Mouse (Mus musculus): Measurements from ENCODE around the gene Smarcc2. TPM values are rescaled to one million over a fixed set of nuclear protein-coding genes. Genes with fewer than 3 reads are reported as not detected.

Gene Smarcc2
- polyA plus RNA-seq, 1 experiment from 2014 or later, result 76.4 TPM

- peaks cover 16% of the 10 kb centered on the region for H3K36me3 ChIP-seq (ENCODE audit: control insufficient read depth, insufficient read depth, low read length)
- peak overlapping the region; percentile 77 for H3K4me3 ChIP-seq (ENCODE audit: low read length)
- no peaks in the 10 kb centered on the region for H3K27me3 ChIP-seq (ENCODE audit: control insufficient read depth, insufficient read depth, low read depth, low read length)
- 46% methylated on average over 11 of the region's 11 CpGs for WGBS
- peak overlapping the region; percentile 78 for H3K4me2 ChIP-seq (ENCODE audit: low read depth, low read length)
- peak overlapping the region; percentile 99 for H3K27ac ChIP-seq (ENCODE audit: low read length)
- H3K9me3 ChIP-seq (ENCODE audit: control insufficient read depth, low read length), result no peaks in the 10 kb centered on the region
- peaks cover 29% of the 10 kb centered on the region for H3K4me1 ChIP-seq (replicated peaks; ENCODE audit: control insufficient read depth, insufficient read depth, low read length)
- peak overlapping the region; percentile 83 for H3K9ac ChIP-seq (ENCODE audit: low read length)
- ATAC-seq (ENCODE audit: low read depth), result no peak
Measured at GRCm38 (mm10) chr10:128494667-128495245, 35.7 kb downstream of the Smarcc2 start.

GRCm38 (mm10) chr10:128495270-128495669 is 36.2 kb downstream of the Smarcc2 start:
- Histone ChIP-seq H3K4me3 (ENCODE audit: low read length) (no peak overlapping the region), H3K27ac (ENCODE audit: low read length) (no peak overlapping the region), H3K36me3 (ENCODE audit: control insufficient read depth, insufficient read depth, low read length) (peaks cover 11% of the 10 kb centered on the region), H3K9me3 (ENCODE audit: control insufficient read depth, low read length) (no peaks in the 10 kb centered on the region), H3K4me1 (replicated peaks; ENCODE audit: control insufficient read depth, insufficient read depth, low read length) (peaks cover 29% of the 10 kb centered on the region), H3K27me3 (ENCODE audit: control insufficient read depth, insufficient read depth, low read depth, low read length) (no peaks in the 10 kb centered on the region), H3K4me2 (ENCODE audit: low read depth, low read length) (peak overlapping the region; percentile 78), H3K9ac (ENCODE audit: low read length) (no peak overlapping the region; the same call in 1 of the 2 replicates)
- WGBS, result 75% methylated on average over 2 of the region's 2 CpGs
- ATAC-seq (ENCODE audit: low read depth), result no peak

- WGBS, result 75% methylated on average over 4 of the region's 4 CpGs
Measured at GRCm38 (mm10) chr10:128495903-128496302, 36.9 kb downstream of the Smarcc2 start.

GRCm38 (mm10) chr10:128496509-128497077 is 37.5 kb downstream of the Smarcc2 start:
- Histone ChIP-seq H3K4me2 (ENCODE audit: low read depth, low read length) (no peak overlapping the region), H3K4me1 (replicated peaks; ENCODE audit: control insufficient read depth, insufficient read depth, low read length) (peaks cover 18% of the 10 kb centered on the region), H3K27ac (ENCODE audit: low read length) (no peak overlapping the region), H3K9ac (ENCODE audit: low read length) (no peak overlapping the region), H3K36me3 (ENCODE audit: control insufficient read depth, insufficient read depth, low read length) (peaks cover 5% of the 10 kb centered on the region), H3K4me3 (ENCODE audit: low read length) (no peak overlapping the region), H3K27me3 (ENCODE audit: control insufficient read depth, insufficient read depth, low read depth, low read length) (no peaks in the 10 kb centered on the region), H3K9me3 (ENCODE audit: control insufficient read depth, low read length) (no peaks in the 10 kb centered on the region)
- no peak for ATAC-seq (ENCODE audit: low read depth)
- 27% methylated on average over 6 of the region's 6 CpGs for WGBS

More at GRCm38 (mm10) chr10:128495903-128496302, 36.9 kb downstream of the Smarcc2 start:
- no peak overlapping the region for H3K9ac ChIP-seq (ENCODE audit: low read length)
- H3K27me3 ChIP-seq (ENCODE audit: control insufficient read depth, insufficient read depth, low read depth, low read length), result no peaks in the 10 kb centered on the region
- H3K27ac ChIP-seq (ENCODE audit: low read length), result no peak overlapping the region
- H3K4me1 ChIP-seq (replicated peaks; ENCODE audit: control insufficient read depth, insufficient read depth, low read length), result peaks cover 25% of the 10 kb centered on the region
- H3K9me3 ChIP-seq (ENCODE audit: control insufficient read depth, low read length), result no peaks in the 10 kb centered on the region
- H3K36me3 ChIP-seq (ENCODE audit: control insufficient read depth, insufficient read depth, low read length), result peaks cover 9% of the 10 kb centered on the region
- no peak for ATAC-seq (ENCODE audit: low read depth)
- no peak overlapping the region for H3K4me2 ChIP-seq (ENCODE audit: low read depth, low read length)
- H3K4me3 ChIP-seq (ENCODE audit: low read length), result no peak overlapping the region

- Histone ChIP-seq H3K4me1 (replicated peaks; ENCODE audit: control insufficient read depth, insufficient read depth, low read length) (peaks cover 12% of the 10 kb centered on the region), H3K9ac (ENCODE audit: low read length) (no peak overlapping the region), H3K4me3 (ENCODE audit: low read length) (no peak overlapping the region), H3K36me3 (ENCODE audit: control insufficient read depth, insufficient read depth, low read length) (no peaks in the 10 kb centered on the region; the same call in 1 of the 2 replicates), H3K9me3 (ENCODE audit: control insufficient read depth, low read length) (no peaks in the 10 kb centered on the region), H3K4me2 (ENCODE audit: low read depth, low read length) (no peak overlapping the region), H3K27ac (ENCODE audit: low read length) (no peak overlapping the region), H3K27me3 (ENCODE audit: control insufficient read depth, insufficient read depth, low read depth, low read length) (no peaks in the 10 kb centered on the region)
- no peak for ATAC-seq (ENCODE audit: low read depth)
- WGBS, result 36% methylated on average over 6 of the region's 6 CpGs
Measured at GRCm38 (mm10) chr10:128497134-128497737, 38.2 kb downstream of the Smarcc2 start.

GRCm38 (mm10) chr10:128498590-128498989 is 39.5 kb downstream of the Smarcc2 start, which contains the start of gene Myl6b:
Gene Myl6b (minus strand): TSS chr10:128498685.
- Histone ChIP-seq H3K4me2 (ENCODE audit: low read depth, low read length) (peak within 1 kb of the TSS; percentile 68), H3K27ac (ENCODE audit: low read length) (peak within 1 kb of the TSS; percentile 96), H3K4me1 (replicated peaks; ENCODE audit: control insufficient read depth, insufficient read depth, low read length) (peaks cover 9% of the 10 kb centered on the region), H3K27me3 (ENCODE audit: control insufficient read depth, insufficient read depth, low read depth, low read length) (no peaks in the 10 kb centered on the region), H3K36me3 (ENCODE audit: control insufficient read depth, insufficient read depth, low read length) (no peaks in the 10 kb centered on the region; the same call in 1 of the 2 replicates), H3K4me3 (ENCODE audit: low read length) (peak within 1 kb of the TSS; percentile 60), H3K9me3 (ENCODE audit: control insufficient read depth, low read length) (no peaks in the 10 kb centered on the region), H3K9ac (ENCODE audit: low read length) (peak within 1 kb of the TSS; percentile 70)
- WGBS, result 1% methylated on average over 27 of the region's 27 CpGs
- peak; percentile 92 for ATAC-seq (ENCODE audit: low read depth)

GRCm38 (mm10) chr10:128499116-128499671 is 40.1 kb downstream of the Smarcc2 start:
- peak overlapping the region; percentile 70 for H3K9ac ChIP-seq (ENCODE audit: low read length)
- 1% methylated on average over 21 of the region's 21 CpGs for WGBS
- peak overlapping the region; percentile 68 for H3K4me2 ChIP-seq (ENCODE audit: low read depth, low read length)
- peak; percentile 43 for ATAC-seq (ENCODE audit: low read depth)
- no peaks in the 10 kb centered on the region for H3K27me3 ChIP-seq (ENCODE audit: control insufficient read depth, insufficient read depth, low read depth, low read length)
- peak overlapping the region; percentile 96 for H3K27ac ChIP-seq (ENCODE audit: low read length)
- H3K4me3 ChIP-seq (ENCODE audit: low read length), result peak overlapping the region; percentile 60
- peaks cover 9% of the 10 kb centered on the region for H3K4me1 ChIP-seq (replicated peaks; ENCODE audit: control insufficient read depth, insufficient read depth, low read length)
- H3K9me3 ChIP-seq (ENCODE audit: control insufficient read depth, low read length), result no peaks in the 10 kb centered on the region
- no peaks in the 10 kb centered on the region; the same call in 1 of the 2 replicates for H3K36me3 ChIP-seq (ENCODE audit: control insufficient read depth, insufficient read depth, low read length)

- Histone ChIP-seq H3K9me3 (ENCODE audit: control insufficient read depth, low read length) (0 out of 2 replicates have a peak, but pooled peaks cover 2% of the 10 kb centered on the region), H3K4me2 (ENCODE audit: low read depth, low read length) (no peak overlapping the region)
- 70% methylated on average over 5 of the region's 5 CpGs for WGBS
Measured at GRCm38 (mm10) chr10:128502341-128502740, 43.3 kb downstream of the Smarcc2 start.

GRCm38 (mm10) chr10:128503532-128503931 is 44.5 kb downstream of the Smarcc2 start:
- ATAC-seq (ENCODE audit: low read depth), result no peak
- H3K36me3 ChIP-seq (ENCODE audit: control insufficient read depth, insufficient read depth, low read length), result no peaks in the 10 kb centered on the region
- no peak overlapping the region for H3K4me2 ChIP-seq (ENCODE audit: low read depth, low read length)
- WGBS, result 71% methylated on average over 8 of the region's 8 CpGs
- H3K9me3 ChIP-seq (ENCODE audit: control insufficient read depth, low read length), result 0 out of 2 replicates have a peak, but pooled peaks cover 2% of the 10 kb centered on the region
- peaks cover 2% of the 10 kb centered on the region; the same call in 1 of the 2 replicates for H3K4me1 ChIP-seq (replicated peaks; ENCODE audit: control insufficient read depth, insufficient read depth, low read length)
- H3K4me3 ChIP-seq (ENCODE audit: low read length), result no peak overlapping the region
- no peaks in the 10 kb centered on the region for H3K27me3 ChIP-seq (ENCODE audit: control insufficient read depth, insufficient read depth, low read depth, low read length)
- H3K9ac ChIP-seq (ENCODE audit: low read length), result no peak overlapping the region
- H3K27ac ChIP-seq (ENCODE audit: low read length), result no peak overlapping the region

More at GRCm38 (mm10) chr10:128502341-128502740, 43.3 kb downstream of the Smarcc2 start:
- no peak overlapping the region for H3K27ac ChIP-seq (ENCODE audit: low read length)
- H3K27me3 ChIP-seq (ENCODE audit: control insufficient read depth, insufficient read depth, low read depth, low read length), result no peaks in the 10 kb centered on the region
- no peaks in the 10 kb centered on the region for H3K36me3 ChIP-seq (ENCODE audit: control insufficient read depth, insufficient read depth, low read length)
- H3K4me3 ChIP-seq (ENCODE audit: low read length), result no peak overlapping the region
- no peak for ATAC-seq (ENCODE audit: low read depth)
- peaks cover 5% of the 10 kb centered on the region; the same call in 1 of the 2 replicates for H3K4me1 ChIP-seq (replicated peaks; ENCODE audit: control insufficient read depth, insufficient read depth, low read length)
- no peak overlapping the region for H3K9ac ChIP-seq (ENCODE audit: low read length)
